Mouse (Mus musculus) heart, postnatal 10 days (tissue): Measurements from ENCODE around the gene Fgfr4. TPM values are rescaled to one million over a fixed set of nuclear protein-coding genes. Genes with fewer than 3 reads are reported as not detected.

Source experiments
- DNase-seq, 2 experiments: peaks; one replicate each; pipeline ENCODE4 v3.0.0; 2021
- intact Hi-C: fragments of 180-260 bp; cut with DNase I; formaldehyde crosslinking; loops from one replicate; pipeline ENCODE4 v1.15.1; 2025
- total RNA-seq, 2 experiments: library from RNA; stranded (reverse); gene quantifications; 2 replicates each; pipeline ENCODE4 v1.2.3; 2021

Gene Fgfr4
- total RNA-seq, 2 experiments from 2014 or later, result 0.30 to 0.53 TPM

GRCm38 (mm10) chr13:55208837-55209648 is 56.6 kb downstream of the Fgfr4 start:
- intact Hi-C loops, result loop anchor here (1.0 kb wide), 1 partner anchor 20 kb away; no protein-coding TSS in a partner anchor
- peak in 1 of 2 experiments; percentile 12 for DNase-seq

DNA sequence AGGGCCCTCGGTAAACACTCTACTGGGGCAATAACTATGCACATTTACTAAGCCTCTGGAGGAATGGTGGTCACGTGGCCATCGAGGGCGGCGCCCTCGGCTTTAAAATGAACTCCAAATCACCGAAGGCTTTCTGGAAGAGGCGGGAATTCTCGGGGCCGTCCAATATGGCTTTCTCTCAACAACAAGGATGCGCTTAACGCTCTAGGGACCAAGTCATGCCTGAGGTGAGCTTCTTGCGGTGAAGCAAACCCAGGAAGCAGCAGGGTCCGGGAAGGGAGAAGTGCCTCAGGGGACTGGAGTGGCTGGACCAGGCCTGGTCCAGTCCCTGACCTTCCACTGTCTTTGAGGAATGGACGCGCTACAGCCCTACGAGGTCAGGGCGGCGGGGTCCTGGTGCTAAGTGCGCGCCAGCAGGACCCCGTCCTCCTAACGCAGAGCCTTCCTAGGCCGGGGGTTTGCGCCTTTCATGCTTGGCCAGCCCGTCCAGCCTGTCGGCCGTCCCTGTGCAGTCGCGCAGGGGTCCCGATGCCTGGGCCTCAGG is 57.3 kb downstream of the Fgfr4 start, which contains the start of gene Nsd1:
Gene Nsd1, plus strand, starts transcription at position 134 of the 544 bp plus-strand sequence.
- intact Hi-C loops, result loop anchor here (1.0 to 10.0 kb wide), 2 partner anchors 20 to 235 kb away; partner anchors contain the start of gene Grk6
- DNase-seq, result no peak

GRCm38 (mm10) chr13:55210193-55210970 is 57.9 kb downstream of the Fgfr4 start:
- DNase-seq, result peak; percentile 74 to 83
- intact Hi-C loops, result loop anchor here (10.0 kb wide), 1 partner anchor 234 kb away; the partner anchor contains the start of gene Grk6

GRCm38 (mm10) chr13:55210971-55211220 is 58.5 kb downstream of the Fgfr4 start:
- peak; percentile 85 to 87 for DNase-seq
- intact Hi-C loops, result loop anchor here (10.0 kb wide), 1 partner anchor 234 kb away; the partner anchor contains the start of gene Grk6

GRCm38 (mm10) chr13:55211221-55212010 is 59.0 kb downstream of the Fgfr4 start:
- DNase-seq, result peak; percentile 89
- intact Hi-C loops, result loop anchor here (10.0 kb wide), 1 partner anchor 233 kb away; the partner anchor contains the start of gene Grk6

DNA sequence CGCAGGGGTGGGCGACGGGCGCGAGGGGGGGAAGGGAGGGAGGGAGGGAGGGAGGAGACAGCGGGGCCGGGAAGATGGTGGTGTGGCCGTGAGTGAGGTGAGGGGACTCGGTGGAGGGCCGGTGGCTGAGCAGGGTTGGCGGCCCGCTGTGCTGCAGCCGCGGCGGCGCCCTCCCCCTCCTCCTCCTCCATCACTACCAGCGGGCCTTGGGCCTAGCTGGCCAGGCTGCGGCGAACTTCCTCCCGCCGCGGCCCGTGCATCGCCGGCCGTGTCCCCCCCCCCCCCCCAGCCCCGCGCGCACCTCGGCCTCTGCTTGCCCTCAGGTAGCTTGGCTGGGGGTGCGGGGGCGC is 59.5 kb downstream of the Fgfr4 start:
- intact Hi-C loops, result loop anchor here (10.0 kb wide), 1 partner anchor 233 kb away; the partner anchor contains the start of gene Grk6
- peak in 1 of 2 experiments; percentile 73 for DNase-seq

GRCm38 (mm10) chr13:55212361-55213137 is 60.1 kb downstream of the Fgfr4 start:
- intact Hi-C loops, result loop anchor here (10.0 kb wide), 1 partner anchor 232 kb away; the partner anchor contains the start of gene Grk6
- DNase-seq, result peak; percentile 81 to 86

DNA sequence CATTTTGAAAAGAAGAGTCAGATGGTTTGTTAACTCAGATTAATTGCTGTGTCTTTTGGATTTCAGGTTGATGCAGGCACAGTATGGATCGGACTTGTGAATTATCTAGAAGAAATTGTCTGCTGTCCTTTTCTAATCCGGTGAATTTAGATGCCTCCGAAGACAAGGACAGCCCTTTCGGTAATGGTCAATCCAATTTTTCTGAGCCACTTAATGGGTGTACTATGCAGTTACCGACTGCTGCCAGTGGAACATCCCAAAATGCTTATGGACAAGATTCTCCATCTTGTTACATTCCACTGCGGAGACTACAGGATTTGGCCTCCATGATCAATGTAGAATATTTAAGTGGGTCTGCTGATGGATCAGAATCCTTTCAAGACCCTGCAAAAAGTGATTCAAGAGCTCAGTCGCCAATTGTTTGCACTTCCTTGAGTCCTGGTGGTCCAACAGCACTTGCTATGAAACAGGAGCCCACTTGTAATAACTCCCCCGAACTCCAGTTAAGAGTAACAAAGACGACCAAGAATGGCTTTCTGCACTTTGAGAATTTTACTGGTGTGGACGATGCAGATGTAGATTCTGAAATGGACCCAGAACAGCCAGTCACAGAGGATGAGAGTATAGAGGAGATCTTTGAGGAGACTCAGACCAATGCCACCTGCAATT is 60.8 kb downstream of the Fgfr4 start:
- intact Hi-C loops, result loop anchor here (10.0 kb wide), 1 partner anchor 232 kb away; the partner anchor contains the start of gene Grk6
- no peak for DNase-seq

Other genes with a start within 250 kb of the Fgfr4 start
- 1 to 10 TPM; 1.0 to 1.6 TPM for gene Unc5a, start 203.2 kb upstream of the Fgfr4 start, total RNA-seq
- under 1 TPM; 0.87 to 0.89 TPM for gene Hk3, start 131.3 kb upstream of the Fgfr4 start, total RNA-seq
- gene Uimc1, start 52.3 kb upstream of the Fgfr4 start, total RNA-seq, result 10 to 100 TPM; 22.4 to 22.6 TPM
- gene Zfp346, start 47.3 kb upstream of the Fgfr4 start, total RNA-seq, result 10 to 100 TPM; 16.5 to 19.8 TPM
- not detected for gene Gm17617, start 19.1 kb upstream of the Fgfr4 start, total RNA-seq
- gene Nsd1, start 57.1 kb downstream of the Fgfr4 start, total RNA-seq, result 10 to 100 TPM; 88.2 to 97.9 TPM
- gene Prelid1, start 167.9 kb downstream of the Fgfr4 start, total RNA-seq, result 100 to 1,000 TPM; 125 to 126 TPM
- gene Rab24, start 169.3 kb downstream of the Fgfr4 start, total RNA-seq, result 10 to 100 TPM; 40.0 to 40.2 TPM
- 1 to 10 TPM; 7.0 to 7.3 TPM for gene Mxd3, start 177.2 kb downstream of the Fgfr4 start, total RNA-seq
- 10 to 100 TPM; 56.7 to 58.2 TPM for gene Lman2, start 210.1 kb downstream of the Fgfr4 start, total RNA-seq
- under 1 TPM; 0.60 to 0.74 TPM for gene Rgs14, start 217.1 kb downstream of the Fgfr4 start, total RNA-seq
- gene Slc34a1, start 245.5 kb downstream of the Fgfr4 start, total RNA-seq, result not detected